Mouse (Mus musculus) right cerebral cortex, postnatal 4 days (tissue): ENCODE measurements at regions not wholly inside any gene's neighbourhood (a gene's known extent, or its start where the extent isn't known, plus 50 kb on each side); places are given as distances from the start of the nearest gene placed in this dataset.

ENCODE experiments used
- DNase-seq: peaks from one replicate; pipeline ENCODE4 v3.0.0-alpha.2; 2022

DNA sequence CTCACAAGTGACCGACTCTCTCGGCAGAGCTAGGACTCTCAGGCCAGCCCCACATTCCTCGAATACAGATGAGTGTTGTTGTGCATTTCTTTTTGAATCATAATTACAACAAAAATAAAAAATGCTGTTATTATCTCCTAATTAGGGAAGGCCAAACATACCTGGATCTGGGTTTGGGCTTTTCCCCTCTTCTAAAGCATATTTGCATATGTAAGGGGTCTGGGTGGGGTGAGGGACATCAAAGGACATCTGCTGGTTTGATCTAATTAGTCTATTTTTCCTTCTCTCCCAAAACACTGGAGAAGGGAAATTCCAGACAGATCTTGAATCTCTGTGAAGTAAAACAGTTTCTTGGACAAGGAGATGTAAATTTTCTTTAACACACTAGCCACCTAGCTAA lies 85.3 kb downstream of the Tfap2a start:
- DNase-seq, result no peak

GRCm38 (mm10) chr13:40651056-40651455 lies 87.1 kb downstream of the Tfap2a start:
- peak; percentile 90 for DNase-seq

DNA sequence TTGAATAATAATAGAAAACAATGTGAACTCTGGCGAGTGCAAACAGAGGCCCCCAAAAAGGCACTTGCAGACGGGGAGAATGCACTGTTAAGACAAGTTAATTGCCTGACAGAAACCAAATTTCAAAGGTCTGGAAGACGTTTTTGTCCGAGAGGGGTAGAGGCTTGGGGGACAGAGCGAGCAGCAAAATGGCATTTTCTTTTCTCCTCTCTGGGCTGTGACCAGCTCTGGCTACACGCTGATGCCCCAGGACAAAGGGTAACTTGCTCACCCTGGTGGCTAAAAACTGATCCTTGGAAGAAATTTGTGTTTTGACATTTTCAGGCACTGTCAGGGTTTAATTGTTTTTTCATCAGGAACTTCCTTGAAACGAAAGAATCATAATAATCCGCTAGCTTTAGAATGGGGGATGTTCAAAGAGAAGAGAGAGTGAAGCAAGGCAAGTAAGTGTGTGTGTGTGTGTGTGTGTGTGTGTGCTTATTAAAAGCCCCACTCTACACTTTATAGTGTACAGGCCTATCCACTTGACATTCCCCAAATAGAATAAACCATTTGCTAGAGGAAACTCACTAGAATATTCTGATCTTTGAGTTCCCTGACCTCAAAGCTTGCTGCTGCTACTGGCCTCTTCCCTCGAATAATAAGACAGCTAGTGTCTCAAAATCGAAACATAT lies 88.0 kb downstream of the Tfap2a start:
- no peak for DNase-seq

GRCm38 (mm10) chr13:40649096-40650035 lies 88.8 kb downstream of the Tfap2a start:
- no peak for DNase-seq

GRCm38 (mm10) chr13:40646131-40646530 lies 92.0 kb downstream of the Tfap2a start:
- DNase-seq, result no peak

DNA sequence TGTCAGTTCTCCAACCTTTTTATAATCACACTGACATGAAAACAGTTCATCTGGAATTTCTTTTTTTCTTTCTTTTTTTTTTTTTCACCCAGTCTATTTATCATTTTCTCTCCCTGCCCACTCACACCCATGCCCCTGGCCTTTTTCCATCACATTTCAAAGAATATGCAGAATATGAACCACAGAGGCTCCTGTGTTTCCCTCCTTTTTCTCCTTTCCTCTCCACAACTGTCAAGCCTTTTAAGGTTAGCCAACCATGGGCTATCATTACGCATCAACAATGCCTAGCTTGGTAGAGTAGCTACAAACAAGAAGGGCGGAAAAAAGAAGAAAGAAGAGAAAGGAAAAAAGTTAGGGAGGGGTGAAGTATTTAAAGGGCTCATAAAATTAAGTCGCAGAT lies 92.5 kb downstream of the Tfap2a start:
- no peak for DNase-seq

- DNase-seq, result no peak
Measured at GRCm38 (mm10) chr13:40642931-40643330, 95.2 kb downstream of the Tfap2a start.

DNA sequence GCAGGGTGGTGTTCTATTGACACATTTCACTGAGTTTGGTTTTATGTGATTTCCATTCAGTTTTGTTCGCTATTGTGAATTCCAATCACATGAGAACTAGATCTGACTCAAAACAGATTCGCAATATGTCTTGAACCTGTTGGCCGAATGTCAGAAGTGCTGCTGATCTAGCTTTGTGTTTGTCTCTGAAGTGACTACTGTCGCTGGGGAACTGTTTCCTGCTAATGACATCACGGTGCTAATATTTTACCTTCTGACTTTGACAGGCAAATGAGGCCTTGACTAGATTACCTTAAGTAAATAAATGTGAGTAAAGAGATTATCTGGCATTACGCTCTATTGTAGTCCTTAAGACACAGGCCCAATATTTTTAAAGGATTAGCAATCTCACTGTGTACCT lies 100.9 kb downstream of the Tfap2a start:
- no peak for DNase-seq

- DNase-seq, result no peak
Measured at GRCm38 (mm10) chr13:40617881-40618280, 120.3 kb downstream of the Tfap2a start.

DNA sequence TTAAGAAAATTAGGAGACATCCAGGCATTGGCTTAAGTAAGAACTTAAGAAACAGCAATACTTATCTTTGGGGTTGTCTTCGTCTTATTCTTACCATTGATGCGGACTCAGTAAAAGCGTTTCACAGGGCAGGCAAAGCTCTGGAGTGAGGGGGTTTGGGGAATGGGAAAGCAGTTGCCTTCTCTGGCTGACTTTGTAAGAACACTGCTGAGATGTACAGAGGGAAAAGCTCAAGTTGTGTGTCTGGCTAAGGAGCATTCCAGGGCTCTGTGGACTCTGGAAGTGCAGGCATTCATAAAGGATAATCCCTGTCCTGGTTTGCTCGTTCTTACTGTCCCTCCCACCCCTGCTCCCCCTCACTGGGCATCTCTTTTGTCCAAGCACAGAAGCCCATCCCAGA lies 129.7 kb downstream of the Tfap2a start:
- no peak for DNase-seq

DNA sequence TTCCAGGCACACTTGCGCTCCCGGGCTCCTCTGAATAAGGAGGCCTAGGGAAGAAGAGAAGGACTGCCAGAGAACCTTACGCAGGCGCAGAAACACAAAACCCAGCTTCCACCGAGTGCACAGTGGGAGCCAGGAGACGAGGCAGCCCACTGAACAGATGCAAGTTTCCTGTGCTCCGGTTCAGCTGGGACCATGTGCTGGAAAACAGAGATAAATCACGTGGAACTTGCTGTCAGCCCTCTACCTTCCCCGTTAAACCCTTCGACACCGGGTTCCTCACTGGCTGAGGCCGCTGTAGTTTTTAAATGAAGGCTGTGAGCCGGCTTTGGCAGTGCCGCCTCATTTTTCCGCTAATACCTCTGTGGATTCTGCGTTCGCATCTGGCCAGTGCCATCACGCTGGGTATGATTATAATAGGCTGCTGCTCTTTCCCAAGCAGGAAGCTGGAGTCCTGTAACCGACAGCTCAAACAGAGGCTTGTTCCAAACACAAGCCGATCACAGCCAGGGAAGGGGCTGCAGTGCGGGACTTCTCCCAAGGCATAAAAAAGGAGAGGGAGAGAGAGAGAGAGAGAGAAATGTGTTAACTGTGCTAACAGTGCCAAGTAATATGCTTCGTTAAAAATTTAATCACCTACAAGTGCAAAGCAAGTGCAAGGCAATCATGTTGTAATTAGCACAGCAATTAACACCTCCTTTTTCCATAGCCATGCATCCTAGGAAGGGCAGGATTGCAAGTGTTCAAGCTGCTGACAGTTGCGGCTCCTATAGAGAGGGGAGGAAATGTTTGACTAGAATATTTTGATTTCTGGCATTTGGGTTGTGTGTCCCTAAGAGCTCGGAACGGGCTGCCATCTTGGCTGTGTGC lies 131.5 kb downstream of the Tfap2a start:
- DNase-seq, result peak; percentile 55

- no peak for DNase-seq
Measured at GRCm38 (mm10) chr13:40605686-40606404, 132.3 kb downstream of the Tfap2a start.

- no peak for DNase-seq
Measured at GRCm38 (mm10) chr13:40574981-40575745, 163.0 kb downstream of the Tfap2a start.

DNA sequence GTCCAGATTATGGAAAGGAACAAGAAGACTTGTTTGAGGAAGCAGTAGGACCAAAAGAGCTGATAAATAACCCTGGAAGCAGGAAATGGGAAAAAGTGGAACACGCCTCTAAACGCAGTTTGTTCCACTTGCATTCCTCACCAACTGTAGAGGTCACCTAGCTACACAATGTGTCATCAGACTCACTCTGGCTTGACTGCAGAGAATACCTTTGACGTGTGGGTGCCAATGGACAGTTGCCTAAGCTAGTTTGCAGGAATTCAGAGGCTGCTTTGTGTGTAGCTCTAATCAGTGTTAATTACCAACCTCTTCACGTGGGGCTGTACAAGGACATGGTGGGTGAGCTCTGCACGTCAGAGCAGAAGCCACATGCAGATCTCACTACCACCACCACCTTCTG lies 168.7 kb downstream of the Tfap2a start:
- no peak for DNase-seq

DNA sequence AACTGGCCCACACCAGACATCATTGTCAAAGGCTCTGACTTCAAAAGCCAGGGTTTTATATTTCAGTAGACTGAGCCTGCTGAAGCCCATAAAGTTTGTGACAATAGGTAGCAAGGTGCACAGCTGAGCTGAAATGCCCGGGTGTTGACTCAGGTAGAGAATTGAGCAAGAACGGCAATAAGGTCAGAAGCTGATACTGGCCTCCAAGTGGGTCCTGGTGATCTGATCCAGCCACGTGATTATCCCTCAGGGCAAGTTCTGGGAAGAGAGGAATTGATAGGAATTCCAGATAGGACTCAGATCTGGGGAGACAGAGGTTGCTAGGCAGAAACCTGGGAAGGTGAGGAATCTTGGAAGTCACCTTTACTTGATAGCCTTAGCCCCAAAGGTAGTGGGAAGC lies 170.4 kb downstream of the Tfap2a start:
- DNase-seq, result no peak

DNA sequence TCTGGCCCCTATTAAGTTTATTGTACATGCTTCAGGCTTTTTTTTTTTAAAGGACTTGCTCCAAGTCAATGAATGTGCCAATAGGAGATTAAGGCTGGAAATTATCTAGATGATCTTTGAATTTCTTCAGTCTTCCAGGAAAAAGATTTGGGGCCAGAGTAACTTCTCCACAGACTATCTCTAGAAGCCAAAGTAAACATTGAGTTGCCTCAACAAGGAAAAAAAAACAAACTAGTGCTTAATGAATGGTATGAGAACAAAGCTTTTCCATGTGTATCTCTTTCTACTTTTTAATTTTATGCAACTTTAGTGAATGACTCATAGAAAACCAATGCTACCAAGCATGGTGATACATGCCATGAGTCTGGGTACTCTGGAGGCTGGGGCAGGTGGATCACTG lies 173.8 kb downstream of the Tfap2a start:
- no peak for DNase-seq

DNA sequence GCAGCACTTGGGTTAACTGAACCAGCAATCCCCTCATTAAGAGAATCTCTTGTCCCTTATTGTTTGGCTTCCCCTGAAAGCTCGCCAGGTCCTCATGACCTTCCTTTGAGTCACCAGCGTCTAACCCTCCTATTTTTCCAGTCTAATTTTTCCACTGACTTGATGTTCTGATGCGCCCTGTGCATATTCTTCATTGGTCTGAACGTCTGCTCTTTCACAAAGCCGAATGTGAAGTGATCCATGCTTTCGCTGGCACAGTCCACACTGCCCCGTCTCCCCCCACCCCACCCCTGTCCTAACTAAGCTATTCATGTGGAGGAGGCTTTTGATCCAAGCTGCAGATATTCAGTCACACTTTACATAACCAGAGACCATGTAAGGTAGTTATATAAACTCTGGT lies 183.8 kb downstream of the Tfap2a start:
- no peak for DNase-seq

GRCm38 (mm10) chr13:40525501-40525900 lies 164.3 kb upstream of the Ofcc1 start:
- no peak for DNase-seq

DNA sequence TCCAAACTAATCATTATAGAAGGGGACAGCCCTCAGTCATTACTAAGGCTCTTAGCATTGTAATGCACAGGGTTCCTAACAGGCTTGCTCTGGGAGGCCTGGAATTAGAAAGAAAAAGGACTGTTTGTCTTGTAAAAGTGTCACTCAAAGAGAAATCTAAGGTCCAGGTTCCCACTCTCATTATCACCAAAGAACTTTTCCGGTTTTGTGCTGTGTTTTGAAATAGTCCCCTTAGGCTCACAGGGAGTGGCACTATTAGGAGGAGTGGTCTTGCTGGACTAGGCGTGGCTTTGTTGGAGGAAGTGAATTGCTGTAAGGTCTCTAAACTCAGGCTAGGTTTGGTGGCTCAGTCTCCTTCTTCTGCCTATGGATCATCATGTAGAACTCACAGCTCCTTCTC lies 161.9 kb upstream of the Ofcc1 start:
- no peak for DNase-seq

- no peak for DNase-seq
Measured at GRCm38 (mm10) chr13:40518180-40518579, 156.9 kb upstream of the Ofcc1 start.

DNA sequence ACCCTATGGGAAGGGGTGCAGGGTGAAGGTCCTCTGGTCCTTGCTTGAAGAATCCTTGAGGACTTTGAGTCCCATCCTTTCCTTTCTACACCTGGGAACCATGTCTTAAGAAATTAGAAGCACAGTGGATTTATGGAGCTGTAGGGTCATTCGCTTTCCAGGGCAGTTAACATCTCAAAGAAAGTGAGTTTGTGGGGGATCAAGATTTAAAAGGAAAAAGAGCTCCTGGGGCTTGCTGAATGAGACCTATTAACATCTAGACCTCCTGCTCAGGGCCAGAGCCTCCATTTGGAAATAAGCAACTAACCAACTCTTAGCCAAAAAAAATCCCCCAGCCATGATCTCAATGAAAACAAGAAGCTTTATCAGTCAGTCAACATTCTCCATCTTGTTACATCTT lies 148.0 kb upstream of the Ofcc1 start:
- DNase-seq, result no peak

DNA sequence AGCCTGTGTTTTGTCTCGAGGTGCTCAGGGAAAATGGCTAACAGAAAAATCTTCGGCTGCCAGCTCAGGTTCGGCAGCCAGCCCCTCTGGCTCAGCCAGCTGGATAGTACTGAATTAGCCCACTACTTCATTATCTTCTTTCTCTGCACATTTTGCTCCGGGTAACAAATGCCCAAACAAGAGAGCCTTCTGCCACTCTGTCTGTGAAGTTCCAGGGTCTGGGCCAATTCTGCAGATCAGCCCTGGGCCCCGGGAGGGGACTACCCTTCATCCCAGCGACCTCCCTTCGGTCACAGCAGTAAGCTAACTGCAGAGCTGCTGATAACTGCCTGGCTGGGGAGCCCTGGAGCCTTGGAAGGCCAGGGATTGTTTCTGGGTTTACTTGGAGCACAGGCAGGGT lies 119.6 kb upstream of the Ofcc1 start:
- DNase-seq, result peak; percentile 11
